Mouse (Mus musculus) layer of hippocampus, postnatal 36 days (tissue): Measurements from ENCODE around the gene Izumo1r. TPM values are rescaled to one million over a fixed set of nuclear protein-coding genes. Genes with fewer than 3 reads are reported as not detected.
"Not testable (repeated sequence)": the region's sequence is repeated elsewhere in the genome, so short reads cannot be mapped to it uniquely, and the experiment has no call there.

Experiments
- DNase-seq, 2 experiments: peaks; one replicate each; pipeline ENCODE4 v3.0.0; 2022
- total RNA-seq, 2 experiments: library from RNA; stranded (reverse); gene quantifications; 2 replicates each; pipeline ENCODE4 v1.2.3; 2021

Izumo1r gene
- total RNA-seq, 2 experiments from 2014 or later = not detected

DNA sequence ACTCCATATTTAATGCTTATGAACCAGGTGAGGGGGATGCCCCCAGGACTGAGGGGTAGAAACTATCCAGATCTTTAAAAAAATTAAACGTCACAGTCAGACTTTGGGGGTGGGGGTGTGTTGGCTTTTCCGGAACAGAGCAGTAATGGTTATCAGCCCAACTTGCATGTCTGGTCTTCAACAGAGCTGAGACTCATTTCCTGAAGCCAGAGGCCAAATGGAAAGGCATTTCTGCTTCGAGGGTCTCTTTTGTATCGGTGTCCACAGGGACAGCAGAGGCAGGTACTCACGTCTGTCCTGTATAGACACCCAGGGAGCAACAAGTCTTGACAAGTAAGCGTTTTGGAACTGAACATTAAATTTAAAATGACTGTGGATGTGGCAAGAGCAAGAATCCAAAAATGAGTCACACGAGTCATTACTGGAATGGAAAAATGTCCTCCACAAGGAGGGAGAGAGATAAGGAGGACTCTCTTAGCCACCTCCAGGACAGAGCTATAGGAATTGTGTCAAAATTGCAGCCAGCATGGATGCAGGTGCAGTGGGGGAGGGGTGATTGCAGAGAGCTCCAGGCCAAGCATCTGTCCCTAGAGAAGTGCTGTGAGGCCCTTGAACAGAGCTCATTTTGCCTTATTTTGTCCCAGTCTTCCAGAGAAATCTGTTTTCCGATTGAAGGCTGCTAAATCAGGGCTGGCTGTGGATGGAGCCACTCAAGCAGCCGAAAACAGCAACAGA is 1.2 kb upstream of the Izumo1r start:
- no peak for DNase-seq

DNA sequence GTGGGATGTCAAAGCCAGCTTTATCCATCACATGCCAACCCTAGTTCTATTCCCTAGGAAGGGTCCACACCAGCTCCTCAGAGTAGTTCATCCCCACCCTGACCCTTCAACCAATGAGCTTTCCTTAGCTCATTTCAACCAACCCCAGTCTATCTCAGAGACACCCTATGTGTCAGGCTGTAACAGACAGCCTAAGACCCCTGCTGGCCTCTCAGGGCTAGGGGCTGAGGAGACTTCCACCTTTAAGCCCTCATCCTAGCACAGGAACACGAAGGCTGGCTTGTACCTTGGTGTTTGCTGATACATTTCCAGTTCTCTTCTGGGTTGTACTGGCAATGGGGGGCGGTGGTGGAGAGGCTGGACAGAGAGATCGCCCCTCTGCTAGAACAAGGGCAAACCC is 743 bp downstream of the Izumo1r start:
- no peak for DNase-seq

DNA sequence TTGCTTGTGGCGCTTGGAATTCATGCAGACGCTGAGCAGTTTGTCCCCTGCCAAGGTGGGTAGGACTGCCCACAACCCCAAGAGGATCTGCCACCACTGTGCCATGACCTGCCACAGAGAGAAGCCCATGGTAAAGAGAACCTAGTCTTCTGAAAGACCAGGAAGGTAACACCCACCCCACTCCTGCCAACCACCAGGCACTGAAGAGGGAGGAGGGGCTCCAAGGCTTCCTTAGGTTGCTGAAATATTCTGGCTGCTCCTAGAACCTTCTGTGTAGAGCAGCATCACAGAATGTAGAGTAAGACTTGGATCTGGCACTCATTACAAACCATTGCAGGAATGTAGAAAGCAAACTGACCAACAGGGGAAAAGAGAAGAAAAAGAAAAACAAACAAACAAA is 1.3 kb downstream of the Izumo1r start:
- no peak for DNase-seq

- no peak for DNase-seq
Observed at GRCm38 (mm10) chr9:14901757-14902156, 2.0 kb downstream of the Izumo1r start.

DNA sequence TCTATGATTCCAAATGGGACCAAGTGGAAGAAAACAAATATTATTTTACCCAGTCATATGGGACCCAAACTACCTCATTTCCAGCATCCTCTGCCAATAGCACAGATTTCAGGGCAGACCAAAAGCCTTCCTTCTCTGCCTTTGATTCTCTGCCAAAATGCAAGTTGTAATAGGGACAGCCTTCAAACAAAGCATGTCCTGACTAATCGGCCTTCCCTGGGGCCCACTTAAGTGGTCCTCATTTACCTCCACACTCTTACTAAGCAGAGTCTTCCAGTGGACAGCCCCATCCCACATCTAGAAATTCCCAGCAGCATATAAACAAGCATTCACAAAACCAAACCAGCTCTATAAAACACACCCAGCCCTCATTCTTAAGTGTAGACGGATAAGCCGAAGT is 6.6 kb downstream of the Izumo1r start:
- DNase-seq = no peak

DNA sequence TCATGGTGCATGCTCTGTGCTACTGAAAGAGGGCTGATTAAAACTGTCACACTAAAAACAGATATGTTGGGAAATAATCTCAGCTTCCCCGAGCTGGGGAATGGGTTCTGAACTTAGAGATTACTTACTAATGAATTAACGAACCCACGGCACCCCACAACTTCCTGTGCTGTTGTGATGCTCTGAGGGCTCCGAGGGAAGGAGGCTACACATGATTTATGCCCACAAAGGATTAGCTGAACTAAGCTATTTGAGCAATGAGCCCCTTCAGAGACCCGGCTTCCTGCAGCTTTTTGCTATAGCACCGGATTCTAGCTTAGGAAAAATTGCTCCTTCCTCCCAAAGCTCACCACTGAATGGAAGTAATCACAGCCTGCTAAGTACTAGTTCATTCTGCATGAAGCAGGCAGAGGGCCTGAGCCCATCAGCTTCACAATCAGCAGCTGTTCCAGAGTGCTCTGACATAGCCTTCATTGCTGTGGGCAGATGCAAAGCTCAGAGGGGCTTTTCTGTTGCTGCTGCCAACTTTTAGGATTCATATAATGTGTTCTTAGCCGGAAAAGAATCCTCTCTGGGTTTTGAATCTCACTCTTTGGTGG is 8.4 kb downstream of the Izumo1r start:
- DNase-seq = no peak

DNA sequence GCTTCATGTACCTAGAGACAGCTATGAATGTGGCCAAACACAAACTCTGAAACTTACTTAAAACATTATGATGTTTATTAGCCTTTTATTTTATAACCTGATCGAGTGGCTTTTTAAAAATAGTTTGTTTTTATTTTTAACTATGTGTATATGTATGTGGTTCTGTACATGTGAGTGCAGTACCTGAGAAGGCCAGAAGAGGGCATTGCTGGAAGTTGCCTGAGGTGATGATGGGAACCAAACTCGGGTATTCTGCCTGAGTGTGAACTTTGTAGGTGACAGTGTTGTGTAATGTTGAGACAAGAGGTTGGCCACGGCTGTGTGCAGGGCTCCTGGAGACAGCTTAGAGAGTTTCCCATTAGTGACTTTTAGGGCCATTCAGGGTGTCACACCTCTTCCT is 9.1 kb downstream of the Izumo1r start:
- no peak for DNase-seq

GRCm38 (mm10) chr9:14893388-14893787 is 10.4 kb downstream of the Izumo1r start:
- DNase-seq = no peak

- no peak for DNase-seq
Observed at GRCm38 (mm10) chr9:14891891-14892290, 11.9 kb downstream of the Izumo1r start.

- no peak for DNase-seq
Observed at GRCm38 (mm10) chr9:14890699-14891098, 13.1 kb downstream of the Izumo1r start.

GRCm38 (mm10) chr9:14888671-14889070 is 15.1 kb downstream of the Izumo1r start:
- DNase-seq = no peak

- no peak for DNase-seq
Observed at GRCm38 (mm10) chr9:14887787-14888382, 15.9 kb downstream of the Izumo1r start.

DNA sequence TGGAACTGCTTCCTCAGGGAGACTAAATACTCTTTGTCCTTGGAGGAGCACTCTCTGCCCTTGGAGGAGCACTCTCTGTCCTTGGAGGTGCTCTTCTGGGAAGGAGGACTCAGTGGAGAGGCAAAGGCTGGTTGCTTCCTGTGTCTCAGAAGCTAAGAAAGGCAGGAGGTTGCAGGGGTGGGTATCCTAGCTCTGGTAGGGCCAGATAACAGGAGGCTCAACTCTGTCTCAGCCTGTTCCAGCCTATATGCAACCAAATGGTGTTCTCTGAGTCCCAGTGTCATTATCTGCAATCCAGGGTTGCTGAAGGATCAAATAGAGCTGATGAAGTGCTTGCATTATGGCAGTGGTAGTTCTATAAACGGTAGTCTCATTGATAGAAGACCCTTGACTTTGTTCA is 17.8 kb downstream of the Izumo1r start:
- DNase-seq = no peak

GRCm38 (mm10) chr9:14885151-14885550 is 18.6 kb downstream of the Izumo1r start:
- no peak for DNase-seq

DNA sequence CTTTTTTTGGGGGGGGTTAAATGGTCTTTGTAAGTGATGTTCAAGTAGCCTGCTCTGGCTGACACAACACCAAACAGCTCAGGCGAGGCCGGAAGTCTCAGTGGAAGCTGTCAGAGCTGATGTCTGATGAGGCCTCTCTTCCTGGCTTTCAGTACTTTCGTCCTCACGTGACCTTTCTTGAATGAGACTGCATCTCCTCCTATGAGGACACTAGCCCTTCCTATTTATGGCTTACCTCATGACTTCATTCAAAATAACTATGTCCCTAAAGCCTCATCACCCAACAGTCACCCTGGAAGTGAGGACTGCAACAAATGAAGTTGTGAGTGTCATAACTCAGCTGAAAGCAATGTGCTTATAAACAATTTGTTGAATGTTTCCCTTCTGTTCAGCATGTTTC is 19.1 kb downstream of the Izumo1r start:
- no peak for DNase-seq

DNA sequence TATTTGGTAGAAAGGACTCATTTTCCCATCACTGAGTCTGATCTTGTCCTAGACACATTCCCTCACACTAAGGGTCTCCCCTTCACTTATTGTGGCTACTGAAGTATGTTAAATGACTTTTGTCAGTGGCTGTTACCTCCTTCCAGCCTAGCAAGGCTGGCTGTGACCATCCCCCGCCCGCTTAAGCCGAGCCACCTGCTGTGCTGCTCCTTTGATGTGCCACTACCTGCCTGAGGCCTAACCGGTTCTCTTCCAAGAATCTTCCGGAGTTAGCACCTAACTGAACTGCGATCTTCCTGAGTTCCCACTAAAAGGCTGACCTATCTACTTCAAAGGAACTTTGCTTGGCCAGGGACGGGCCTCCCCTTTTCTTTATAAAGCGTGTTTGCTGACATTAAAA is 27.2 kb downstream of the Izumo1r start:
- DNase-seq = not testable (repeated sequence)

DNA sequence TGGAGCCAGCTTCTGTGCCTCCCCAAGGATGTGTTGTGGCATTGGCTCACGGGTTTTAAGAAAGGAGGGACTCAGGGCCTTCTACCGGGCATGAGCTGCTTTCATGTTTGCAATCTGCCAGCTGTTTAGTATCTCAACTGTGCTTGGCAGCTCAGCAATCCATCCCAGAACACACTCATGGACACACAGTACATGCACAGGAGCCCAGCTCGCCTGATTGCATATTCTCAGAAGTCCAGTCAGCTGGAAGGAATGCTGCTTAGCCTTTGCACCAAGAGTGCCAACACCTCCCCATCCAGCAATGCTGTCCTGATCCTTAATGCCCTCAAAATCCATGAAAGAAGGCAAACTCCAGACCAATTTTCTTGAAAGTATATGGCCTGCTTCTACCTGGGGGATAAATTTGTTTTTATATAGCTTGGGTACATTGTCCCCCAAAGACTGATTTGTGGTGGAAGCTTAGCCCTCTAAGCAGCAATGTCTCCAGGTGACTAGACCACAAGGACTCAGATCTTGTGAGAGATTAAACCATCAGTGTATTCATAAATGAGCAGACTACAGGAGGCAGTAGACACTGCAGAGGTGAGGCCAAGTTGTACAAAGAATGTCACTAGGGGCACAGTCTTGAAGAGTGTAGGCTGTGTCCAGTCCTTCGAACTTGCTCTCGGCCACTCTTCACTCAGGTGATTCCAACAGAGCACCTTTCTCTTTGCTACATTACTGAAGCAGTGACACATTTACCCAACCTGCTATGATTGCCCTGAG is 27.8 kb downstream of the Izumo1r start:
- no peak for DNase-seq

DNA sequence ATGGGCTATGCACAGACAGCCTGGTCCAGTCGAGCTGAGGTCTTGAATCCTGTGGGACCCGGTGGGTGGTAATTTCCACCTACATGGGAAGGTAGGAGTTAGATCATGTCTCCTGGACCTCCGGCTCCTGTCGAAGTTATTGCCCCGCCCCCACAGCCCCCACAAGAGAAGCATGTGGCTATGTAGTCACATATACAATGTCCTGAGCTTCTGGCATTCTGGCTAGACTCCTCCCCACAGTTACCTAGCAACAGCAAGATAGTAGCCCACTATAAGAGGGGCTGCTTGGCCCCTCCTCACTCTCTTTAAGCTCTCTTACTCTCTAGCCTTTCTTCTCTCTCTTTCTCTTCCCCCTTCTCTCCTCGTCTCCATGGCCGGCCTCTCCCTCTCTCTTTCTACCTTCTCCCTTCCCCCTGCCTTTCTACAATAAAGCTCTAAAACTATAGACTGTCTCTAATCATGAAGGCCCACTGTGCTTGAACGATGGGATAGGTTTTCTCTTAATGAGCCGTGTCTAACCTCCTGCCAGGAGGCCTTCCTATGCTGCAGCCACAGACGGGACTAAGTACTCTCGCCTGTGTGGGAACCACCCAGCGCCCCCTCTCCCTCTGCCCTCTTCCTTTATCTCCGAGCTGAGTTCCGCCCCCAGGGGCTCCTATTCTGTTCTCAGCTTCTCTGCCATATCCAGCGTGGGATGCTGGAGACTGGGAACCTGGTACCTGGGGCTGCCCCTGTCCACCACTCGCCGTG is 31.4 kb downstream of the Izumo1r start:
- DNase-seq = no peak

- DNase-seq = no peak
Observed at GRCm38 (mm10) chr9:14871536-14871935, 32.2 kb downstream of the Izumo1r start.

DNA sequence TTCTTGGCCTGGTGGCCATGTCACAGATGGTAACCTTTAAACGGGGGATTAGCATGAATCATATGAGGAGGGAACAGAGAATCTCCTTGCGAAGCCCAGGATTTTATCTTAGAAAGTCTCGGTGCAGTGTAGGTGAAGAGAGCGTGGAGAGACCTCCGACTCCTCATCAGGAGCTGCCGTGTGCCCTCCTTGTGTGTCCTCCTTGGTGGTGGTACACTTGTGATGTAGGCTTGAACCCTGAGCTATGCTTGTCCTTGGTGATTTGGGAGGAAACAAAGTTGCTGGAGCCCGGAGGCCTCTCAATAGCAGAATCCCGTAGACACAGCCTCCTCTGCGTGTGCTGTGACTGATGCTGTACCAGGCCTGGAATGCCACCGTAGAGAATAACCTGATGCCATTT is 32.9 kb downstream of the Izumo1r start:
- no peak for DNase-seq

GRCm38 (mm10) chr9:14870377-14870776 is 33.4 kb downstream of the Izumo1r start:
- no peak for DNase-seq

GRCm38 (mm10) chr9:14868326-14868725 is 35.4 kb downstream of the Izumo1r start:
- no peak for DNase-seq

DNA sequence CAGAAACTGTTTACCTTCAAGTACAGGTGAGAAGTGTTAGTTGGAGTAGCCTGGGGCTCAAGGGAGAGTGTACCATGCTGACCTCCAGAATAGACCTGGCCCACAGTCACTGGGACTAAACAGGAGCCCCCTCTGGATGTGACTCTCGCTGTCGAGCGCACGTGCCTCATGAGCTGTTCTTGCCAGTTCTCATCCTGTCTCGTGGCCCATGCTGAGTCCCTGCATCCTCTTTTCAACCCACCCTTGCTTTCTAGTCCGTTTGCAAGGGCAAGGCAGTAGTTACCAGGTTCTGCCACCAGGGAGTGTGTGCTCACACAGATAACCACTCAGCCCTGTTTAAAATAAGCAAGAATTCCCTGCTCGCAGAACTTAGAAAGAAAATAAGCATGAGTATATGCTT is 36.8 kb downstream of the Izumo1r start:
- DNase-seq = peak in 1 of 2 experiments; percentile 45
